Mouse (Mus musculus): ENCODE data around the gene Atp5h. TPM values are rescaled to one million over a fixed set of nuclear protein-coding genes. Genes with fewer than 3 reads are reported as not detected.
A peak's percentile ranks its signal among the peaks of the same experiment; 100 is the strongest.
"Not testable (repeated sequence)": the region's sequence is repeated elsewhere in the genome, so short reads cannot be mapped to it uniquely, and the experiment has no call there.

The Atp5h gene
- total RNA-seq (2021): 100 to 1,000 TPM; 459 to 515 TPM

DNA sequence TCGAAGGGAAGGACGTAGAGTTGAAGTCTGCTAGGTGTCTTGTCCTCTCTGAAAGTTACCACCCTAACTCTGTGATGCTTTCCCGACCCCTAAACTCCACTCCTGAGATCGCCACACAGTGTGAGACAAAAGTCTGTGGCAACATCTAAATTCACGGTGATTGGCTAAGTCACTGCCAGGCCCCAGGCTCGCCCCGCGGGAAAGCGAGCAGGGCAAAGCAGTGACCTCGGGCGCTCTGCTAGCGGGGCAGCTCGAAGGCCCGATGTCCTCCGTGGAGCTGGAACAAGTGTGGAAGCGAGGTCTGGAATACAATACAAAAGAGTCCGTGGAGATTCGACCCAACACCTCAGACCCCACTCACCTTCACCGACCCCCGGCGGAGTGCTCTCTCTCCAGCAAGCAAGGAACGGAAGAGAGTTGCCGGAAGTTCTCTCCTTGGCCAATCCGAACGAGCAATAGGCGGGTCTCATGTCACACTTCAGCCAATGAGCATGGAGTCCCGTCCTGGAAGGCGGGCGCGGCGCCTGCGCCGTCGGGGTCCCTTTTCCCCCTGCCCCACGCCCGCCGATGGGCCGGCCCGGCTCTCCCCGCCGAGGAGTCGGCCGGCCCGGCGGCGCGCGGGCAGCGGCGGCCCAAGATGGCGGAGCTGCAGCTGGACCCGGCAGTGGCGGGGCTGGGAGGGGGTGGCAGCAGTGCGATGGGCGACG, at the start of gene Atp5h, which contains the start of gene Kctd2:
Gene Atp5h (minus strand): TSS at position 432 of the 707 bp plus-strand sequence.
Gene Kctd2 (plus strand): TSS at position 598 of the 707 bp plus-strand sequence.
- peak; percentile 80 to 91 for DNase-seq (ENCODE audit: extremely low spot score in 1 of 2, low spot score in 1 of 2)

DNA sequence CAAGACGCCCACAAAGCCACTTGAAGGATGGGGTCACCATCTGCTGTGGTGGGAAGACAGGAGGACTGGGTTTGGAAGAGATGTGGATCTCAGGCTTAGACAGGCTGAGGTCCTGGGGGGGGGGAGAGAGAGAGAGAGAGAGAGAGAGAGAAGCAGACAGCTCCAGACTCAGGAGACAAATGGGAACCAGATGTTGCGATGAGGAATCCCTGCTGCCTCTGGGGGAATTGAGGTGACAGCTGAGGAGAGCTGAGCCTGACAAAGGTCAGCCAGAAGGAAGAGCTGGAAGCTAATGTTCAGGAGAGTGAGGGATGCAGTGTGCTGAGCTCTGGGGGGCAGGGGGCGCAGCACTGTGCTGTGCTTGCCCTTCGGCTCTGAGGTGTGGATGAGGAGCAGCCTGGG, 47.5 kb upstream of the Atp5h start:
- DNase-seq (ENCODE audit: extremely low spot score in 1 of 2, low spot score in 1 of 2): no peak

DNA sequence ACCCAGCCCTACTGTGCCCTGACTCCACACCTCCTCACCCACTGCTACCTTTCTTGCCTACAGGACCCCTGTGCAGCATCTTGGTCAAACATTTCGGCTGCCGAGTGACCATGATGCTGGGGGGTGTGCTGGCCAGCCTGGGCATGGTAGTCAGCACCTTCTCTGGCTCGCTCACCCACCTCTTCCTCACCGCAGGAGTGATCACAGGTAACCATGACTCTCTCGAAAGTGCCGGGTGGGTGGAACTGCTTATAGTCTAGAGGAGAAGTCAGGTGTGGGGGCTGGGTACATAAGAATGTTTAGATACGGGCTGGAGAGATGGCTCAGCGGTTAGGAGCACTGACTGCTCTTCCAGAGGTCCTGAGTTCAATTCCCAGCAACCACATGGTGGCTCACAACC, 45.1 kb upstream of the Atp5h start:
- DNase-seq (ENCODE audit: extremely low spot score in 1 of 2, low spot score in 1 of 2): no peak

DNA sequence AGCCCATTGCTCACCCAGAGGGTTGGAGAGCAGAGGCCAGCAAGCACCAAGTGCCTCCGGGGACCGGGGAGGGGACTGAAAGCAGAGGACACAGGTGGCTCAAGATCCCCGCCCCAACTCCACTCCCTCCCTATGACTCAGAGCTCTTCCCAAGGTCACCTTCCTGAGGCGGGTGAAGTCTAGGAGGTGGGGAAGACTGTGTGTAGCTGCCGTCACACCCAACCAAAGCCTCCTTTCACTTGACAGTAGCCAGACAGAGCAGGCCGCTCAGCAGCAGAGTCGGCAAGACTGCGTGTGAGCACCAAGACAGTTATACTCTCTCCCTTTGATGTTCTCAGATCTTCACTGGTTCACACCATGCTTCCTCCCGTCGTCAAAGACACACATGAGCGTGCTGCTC, 43.6 kb upstream of the Atp5h start:
- no peak for DNase-seq (ENCODE audit: extremely low spot score in 1 of 2, low spot score in 1 of 2)

DNA sequence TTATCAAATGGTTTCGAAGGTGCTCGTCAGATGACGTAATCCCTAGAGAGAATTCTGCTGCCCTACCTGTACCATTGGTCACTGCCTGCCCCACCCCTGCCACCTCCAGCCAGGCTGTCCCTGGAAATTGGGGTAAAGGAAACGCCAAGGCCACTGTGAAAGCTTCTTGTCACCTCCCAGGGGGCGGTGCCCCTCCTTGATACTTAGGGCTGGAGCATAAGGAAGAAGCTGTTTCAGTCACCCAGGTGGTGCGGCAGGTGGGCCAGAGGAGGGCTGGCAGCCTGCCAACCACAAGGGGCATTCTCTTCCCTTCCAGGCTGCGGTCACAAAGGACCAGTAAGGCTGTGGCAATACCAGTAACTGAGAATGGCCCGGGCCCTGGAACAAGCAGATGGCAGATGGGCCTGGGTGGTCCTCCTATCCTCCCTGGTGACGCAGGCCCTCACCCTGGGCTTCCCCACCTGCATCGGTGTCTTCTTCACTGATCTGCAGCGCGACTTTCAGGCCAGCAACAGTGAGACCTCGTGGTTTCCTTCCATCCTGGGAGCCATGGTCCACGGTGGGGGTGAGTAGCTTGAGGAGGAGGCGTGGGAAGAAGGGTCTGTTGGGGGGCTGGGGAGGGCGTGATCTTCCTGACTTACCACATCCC, 42.6 kb upstream of the Atp5h start, which contains the start of gene Slc16a5:
Gene Slc16a5 (plus strand): TSS at position 232 of the 649 bp plus-strand sequence.
- no peak for DNase-seq (ENCODE audit: extremely low spot score in 1 of 2, low spot score in 1 of 2)

DNA sequence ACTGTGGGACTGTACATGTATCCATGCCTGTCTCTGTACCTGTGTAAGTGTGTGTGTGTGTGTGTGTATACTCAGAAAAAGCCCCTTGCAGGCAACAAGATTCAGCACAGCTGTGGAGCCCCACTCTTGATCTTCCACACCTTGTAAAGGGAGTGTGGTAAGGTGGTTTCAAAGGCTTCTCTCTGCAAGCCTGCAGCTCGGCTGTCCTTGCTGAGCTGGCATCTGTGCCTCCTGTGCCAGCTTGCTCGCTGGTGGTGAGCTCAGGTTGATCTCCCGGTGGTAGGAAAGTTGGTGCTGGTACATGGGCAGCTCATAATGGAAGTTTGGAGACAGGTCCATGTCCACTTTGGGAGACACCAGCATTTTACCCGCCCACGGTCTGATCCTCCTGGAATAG, 42.1 kb upstream of the Atp5h start:
- DNase-seq (ENCODE audit: extremely low spot score in 1 of 2, low spot score in 1 of 2): no peak

DNA sequence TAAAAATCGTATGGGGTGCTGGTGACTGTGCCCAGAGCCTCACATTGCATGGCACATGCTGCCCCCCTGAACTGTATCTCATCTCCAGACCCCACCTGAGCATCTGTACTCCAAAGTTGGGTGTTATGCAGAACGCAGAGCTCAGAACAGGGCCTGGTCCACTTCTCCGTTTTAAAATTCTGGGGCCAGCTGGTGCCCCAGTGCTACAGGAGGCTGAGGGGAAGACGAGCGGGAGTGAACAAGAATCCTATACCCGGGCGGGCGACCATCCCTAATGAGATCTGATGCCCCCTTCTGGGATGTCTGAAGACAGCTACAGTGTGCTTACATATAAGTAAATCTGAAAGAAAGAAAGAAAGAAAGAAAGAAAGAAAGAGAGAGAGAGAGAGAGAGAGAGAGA, 41.2 kb upstream of the Atp5h start:
- DNase-seq (ENCODE audit: extremely low spot score in 1 of 2, low spot score in 1 of 2): no peak

DNA sequence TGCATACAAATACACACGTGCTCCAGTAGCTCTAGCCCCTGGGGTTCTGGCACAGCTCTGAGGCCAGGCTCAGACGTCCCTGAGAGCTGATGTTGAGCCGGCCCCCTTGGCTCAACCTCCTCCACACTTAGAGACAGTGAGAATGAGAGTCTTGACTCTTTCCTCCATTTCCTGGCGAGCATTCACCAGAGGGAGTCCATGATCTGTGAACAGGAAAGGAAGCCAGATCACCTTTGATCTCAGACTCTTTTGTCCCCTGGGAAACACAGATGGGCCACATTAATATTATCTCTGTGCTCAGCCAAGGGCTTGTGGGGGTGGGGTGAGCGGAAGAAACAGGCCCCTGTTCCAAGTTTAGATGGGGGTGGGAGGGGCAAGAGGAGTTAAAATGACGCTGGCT, 37.6 kb upstream of the Atp5h start:
- DNase-seq (ENCODE audit: extremely low spot score in 1 of 2, low spot score in 1 of 2): no peak

DNA sequence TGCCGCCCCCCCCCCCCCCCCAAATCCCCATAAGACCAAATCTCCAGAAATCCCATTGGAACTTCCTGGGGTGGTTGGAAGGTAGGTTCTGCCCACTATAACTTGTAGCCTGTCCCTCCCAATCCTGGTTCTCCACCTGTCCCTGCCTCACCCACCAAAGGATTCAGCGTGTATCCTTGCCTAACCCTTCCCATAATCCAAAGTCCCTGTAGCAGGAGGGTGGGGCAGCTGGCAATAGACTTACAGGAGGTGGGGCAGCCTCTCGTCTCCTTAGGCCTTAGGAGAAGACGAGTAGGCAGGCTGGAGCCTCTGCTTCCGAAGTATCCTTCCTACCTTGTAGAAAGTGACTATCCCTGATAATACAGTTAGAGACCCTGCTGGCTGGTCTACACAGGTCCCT, 36.4 kb upstream of the Atp5h start:
- no peak for DNase-seq (ENCODE audit: extremely low spot score in 1 of 2, low spot score in 1 of 2)

DNA sequence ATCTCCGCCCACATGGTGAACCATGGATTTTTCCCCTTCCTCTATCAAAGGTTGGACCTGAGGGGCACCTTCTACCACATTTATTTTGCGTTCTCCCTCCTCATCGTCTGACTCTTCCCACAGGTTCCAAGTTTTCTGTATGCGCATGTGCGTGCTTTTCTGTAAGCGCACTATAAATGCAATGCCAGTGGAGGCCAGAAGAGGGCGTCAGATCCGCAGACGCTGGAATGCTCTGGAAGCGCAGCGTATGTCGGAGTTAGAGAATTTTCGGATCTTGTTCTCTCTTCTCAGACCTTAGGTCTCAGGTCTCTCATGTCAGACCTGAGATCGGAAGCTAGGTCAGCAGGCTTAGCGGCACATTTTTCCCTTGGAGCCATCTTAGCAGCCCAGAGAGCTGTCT, 35.9 kb upstream of the Atp5h start:
- no peak for DNase-seq (ENCODE audit: extremely low spot score in 1 of 2, low spot score in 1 of 2)

DNA sequence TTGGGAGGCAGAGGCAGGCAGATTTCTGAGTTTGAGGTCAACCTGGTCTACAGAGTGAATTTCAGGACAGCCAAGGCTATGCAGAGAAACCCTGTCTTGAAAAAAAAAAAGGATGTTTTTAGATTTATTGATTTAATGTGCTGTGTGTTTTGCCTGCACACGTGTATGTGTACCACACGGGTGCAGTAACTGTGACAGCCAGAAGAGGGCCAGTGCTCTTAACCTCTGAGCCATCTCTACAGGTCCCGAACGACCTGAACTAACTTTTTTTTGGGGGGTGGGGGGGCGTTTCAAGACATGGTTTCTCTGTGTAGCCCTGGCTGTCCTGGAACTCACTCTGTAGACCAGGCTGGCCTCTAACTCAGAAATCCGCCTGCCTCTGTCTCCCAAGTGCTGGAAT, 35.1 kb upstream of the Atp5h start:
- not testable (repeated sequence) for DNase-seq (ENCODE audit: extremely low spot score in 1 of 2, low spot score in 1 of 2)

DNA sequence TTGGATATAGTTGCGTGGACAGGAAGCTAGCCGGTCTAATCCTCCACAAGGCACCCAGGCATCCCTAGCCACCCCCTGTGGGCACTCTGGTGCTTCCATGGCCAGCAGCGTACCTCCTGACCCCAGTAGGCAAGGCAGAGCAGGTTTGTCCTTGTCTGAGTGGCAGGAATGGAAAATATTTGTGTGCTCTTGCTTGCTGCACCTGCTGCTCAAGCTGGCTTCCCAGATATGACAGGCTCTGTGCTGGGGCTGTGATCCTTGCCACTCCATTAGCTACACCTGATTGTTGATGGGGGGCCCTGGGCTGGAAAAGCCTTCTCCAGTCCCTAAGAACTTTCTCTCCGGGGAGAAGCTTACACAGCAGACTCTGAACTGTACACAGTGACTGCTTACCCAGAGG, 33.5 kb upstream of the Atp5h start:
- DNase-seq (ENCODE audit: extremely low spot score in 1 of 2, low spot score in 1 of 2): no peak

DNA sequence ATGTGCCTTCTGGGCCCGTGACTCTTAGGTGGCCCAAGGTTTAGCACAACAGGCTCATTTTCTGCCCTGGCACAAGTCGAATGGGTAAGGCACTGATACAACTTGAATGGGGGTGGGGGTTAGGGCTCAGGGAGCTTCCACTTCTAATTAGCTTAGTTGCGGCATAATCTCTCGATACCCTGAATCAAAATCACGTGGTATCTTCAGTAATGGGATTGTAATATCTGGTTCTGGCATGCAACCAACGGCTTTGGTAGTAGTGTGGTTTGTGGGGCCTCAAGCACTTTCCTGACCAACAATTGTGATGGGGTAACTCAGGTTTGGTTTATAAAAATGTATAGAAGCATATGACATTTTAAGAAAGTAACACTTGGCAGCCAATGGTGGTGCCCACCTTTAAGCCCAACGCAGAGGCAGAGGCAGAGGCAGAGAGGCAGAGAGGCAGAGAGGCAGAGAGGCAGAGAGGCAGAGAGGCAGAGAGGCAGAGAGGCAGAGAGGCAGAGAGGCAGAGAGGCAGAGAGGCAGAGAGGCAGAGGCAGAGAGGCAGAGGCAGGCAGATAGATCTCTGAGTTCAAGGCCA, 32.6 kb upstream of the Atp5h start:
- DNase-seq (ENCODE audit: extremely low spot score in 1 of 2, low spot score in 1 of 2): no peak

DNA sequence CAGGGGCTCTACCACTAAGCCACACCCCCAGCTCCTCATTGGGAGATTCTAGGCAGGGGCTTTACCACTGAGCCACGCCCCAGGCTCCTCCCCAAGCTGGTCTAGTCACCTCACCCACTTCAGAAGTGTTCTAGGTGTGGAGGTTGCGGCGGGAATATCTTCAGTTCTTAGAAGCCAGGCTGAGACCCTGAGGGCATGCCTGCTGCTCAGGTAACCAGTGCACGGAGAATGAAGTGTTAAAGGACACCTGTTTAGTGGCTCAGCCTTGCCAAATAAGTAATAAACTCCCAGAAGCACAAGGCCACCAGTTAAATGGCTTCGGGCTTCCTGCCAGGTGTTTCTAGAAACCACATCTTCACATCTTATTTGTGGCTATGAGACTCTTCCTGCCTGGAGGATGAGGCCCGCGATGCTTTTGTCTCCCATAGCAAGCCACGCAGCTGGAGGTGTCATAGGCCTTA, 32.0 kb upstream of the Atp5h start:
- no peak for DNase-seq (ENCODE audit: extremely low spot score in 1 of 2, low spot score in 1 of 2)

DNA sequence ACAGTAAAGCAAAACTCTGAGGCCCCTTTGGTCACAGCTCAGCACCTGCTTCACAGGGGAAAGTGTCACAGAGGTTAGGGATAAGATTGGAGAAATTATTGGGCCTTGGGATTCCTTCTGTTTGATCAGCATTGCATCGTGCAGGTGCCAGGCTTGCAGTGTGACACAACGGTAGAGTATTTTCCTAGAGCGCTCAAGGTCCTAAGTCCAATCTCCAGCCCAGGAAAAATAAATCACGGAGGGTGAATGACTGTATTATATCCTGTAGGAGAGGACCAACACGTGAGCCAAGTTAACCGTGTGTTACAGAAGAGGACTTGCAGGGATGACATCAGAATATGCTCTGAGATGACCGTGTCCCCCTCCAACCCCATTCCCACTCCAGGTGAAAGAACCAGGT, 30.4 kb upstream of the Atp5h start:
- no peak for DNase-seq (ENCODE audit: extremely low spot score in 1 of 2, low spot score in 1 of 2)

DNA sequence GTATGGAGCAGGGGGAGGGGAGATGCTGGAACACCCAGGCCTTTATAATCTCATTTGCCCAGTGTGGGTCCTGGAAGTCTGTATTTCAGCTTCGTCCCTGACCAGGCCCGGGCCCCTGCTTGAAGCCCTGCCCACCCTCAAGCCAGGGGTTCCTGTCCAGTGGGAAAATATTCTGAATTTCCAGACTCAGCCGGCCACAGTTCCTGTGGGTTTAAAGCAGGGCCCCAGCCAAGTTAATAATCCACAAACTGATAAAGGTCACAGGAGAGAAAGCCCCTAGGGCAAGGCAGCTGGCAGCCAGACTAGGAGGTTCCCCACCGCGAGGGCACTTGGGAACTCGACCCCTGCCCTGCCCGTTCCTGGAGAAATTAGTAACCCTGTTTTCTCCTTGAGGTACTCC, 29.2 kb upstream of the Atp5h start:
- no peak for DNase-seq (ENCODE audit: extremely low spot score in 1 of 2, low spot score in 1 of 2)

DNA sequence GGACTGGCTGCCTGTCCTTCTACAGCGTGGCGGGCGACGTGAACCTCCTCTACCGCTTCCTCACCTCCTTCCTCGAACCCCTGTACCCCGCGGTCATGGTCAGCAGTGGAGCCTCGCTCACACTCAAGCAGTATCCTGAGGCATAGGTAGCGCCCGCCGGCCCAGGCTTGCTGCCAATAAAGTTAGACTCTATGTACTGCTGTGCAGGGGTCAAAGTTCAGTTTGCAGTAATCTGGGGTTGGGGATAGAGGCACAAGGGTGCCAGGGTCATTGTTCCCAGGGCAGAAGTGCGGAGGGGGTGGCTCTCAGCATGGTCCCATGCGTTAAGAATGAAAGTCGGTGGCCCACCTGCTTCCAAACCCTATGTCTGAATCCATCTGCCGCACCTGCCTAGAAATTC, 28.3 kb upstream of the Atp5h start:
- no peak for DNase-seq (ENCODE audit: extremely low spot score in 1 of 2, low spot score in 1 of 2)

DNA sequence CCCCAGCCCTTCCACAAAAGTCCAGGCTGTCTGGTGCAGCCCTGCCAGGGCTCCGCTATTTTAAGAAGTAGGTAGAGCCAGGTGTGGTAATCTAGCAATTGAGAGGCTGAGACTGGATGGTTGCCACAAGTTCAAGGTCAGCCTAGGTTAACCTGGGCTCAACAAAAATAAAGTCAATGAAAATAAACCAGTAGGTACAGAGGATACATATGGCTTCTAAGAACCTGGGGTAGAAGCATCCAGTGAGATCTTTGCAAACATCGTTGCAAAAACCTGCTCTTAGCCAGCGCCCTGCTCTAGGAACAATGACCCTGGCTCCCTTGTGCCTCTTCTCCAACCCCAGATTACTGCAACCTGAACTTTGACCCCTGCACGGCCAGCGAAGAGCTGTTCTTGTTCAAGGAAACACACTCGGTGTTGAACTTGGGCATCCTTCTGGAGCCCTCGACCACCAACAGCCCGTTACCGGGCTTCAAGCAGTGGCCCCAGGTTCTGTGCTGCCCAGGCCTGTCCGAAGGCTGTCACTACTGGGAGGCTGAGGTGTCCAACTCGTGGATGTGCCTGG, 27.6 kb upstream of the Atp5h start:
- no peak for DNase-seq (ENCODE audit: extremely low spot score in 1 of 2, low spot score in 1 of 2)

DNA sequence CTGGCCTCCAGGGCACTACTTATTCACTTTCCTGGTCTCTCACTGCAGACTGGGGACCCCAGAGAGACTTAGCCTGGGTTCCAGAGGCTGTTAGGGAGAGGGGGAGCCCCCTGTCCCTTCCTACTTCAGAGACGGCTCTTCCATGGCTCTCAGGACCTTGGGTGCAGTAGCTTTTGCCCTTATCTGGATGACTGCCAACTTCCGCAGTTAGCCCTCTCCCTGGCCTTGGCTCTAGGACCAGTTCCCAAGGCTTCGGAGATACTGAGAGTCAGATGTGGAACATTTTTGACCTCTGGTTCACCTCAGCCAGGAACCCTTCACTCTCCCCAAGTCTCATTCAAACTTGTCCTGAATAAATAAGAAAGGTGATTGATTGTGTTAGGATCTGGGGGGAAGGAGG, 27.1 kb upstream of the Atp5h start:
- no peak for DNase-seq (ENCODE audit: extremely low spot score in 1 of 2, low spot score in 1 of 2)

DNA sequence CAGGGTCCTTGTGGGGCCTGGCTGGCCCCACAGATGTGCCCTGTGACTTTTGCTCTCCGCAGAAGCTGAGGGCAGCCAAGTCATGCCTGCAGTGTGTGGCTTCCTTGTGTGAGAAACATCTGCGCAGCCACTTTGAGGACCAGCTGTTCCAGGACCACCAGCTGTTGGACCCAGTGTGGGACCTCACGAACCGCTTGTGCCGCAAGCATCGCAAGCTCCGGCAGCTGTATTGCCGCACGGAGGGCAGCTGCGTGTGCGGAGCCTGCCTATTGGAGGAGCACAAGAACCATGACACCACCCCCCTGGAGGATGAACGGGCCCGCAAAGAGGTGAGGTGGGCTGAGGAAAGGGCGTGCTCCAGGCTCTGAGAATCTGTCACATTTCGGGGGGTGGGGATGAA, 21.7 kb upstream of the Atp5h start:
- DNase-seq (ENCODE audit: extremely low spot score in 1 of 2, low spot score in 1 of 2): no peak

DNA sequence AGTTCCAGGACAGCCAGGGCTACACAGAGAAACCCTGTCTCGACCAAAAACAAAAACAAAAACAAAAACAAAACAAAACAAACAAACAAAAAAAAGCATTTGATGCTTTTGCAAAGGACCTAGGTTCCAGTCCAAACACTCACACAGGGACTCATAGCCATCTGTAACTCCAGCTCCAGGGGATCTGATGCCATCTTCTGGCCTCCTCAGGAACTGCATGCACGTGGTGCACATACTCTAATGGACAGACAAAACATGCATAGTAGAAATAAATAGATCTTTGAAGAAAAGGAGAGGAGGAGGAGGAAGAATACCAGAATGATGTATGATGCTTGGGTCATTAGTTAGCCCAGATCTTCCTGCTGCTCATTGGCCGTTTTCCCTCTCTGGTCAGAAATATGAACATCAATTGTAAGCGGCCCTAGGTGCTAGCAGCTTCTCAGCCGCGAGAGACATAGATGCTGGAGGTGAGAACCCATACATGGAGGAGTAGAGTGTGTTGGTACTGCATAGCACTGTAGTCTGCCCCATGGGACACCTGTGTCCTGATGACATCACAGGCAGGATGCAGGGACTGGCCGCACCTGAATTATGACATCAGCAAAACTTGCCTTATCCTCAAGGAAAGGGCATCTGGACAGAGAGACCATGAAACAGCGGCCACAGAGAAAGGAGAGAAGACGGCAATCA, 20.3 kb upstream of the Atp5h start, which contains the start of gene Trim80:
Gene Trim80 (plus strand): TSS at position 640 of the 690 bp plus-strand sequence.
- DNase-seq (ENCODE audit: extremely low spot score in 1 of 2, low spot score in 1 of 2): no peak

Data from layer of hippocampus, postnatal 25 days (tissue).